Mouse (Mus musculus): ENCODE results near the gene Cftr. TPM values are rescaled to one million over a fixed set of nuclear protein-coding genes. Genes with fewer than 3 reads are reported as not detected.

Gene Cftr
- under 1 TPM; 0.10 to 0.13 TPM for total RNA-seq (2021)

DNA sequence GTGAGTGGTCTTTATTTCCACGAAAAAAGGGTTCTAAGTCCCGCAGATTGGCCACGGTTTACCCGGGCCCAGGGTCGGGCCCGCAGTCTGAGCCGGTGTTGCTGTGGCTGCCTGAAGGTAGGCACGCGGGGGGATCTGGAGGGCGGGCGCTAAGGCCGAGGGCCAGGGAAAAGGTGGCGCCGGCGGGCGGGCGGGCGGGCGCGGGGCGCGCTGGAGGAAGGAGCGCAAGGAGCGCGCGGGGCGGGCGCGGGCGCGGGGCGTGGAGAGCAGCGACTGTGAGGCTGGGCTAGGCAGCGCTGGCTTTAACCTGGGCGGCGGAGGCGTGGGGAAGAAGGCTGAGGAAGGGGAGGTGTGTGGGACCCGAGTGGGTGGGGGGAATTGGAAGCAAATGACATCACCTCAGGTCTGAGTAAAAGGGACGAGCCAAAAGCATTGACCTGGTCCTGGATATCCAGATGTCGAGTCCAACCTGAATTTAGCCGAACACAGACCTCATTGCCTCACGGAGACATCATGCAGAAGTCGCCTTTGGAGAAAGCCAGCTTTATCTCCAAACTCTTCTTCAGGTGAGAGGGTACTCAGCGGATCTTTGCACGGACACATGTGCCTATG lies at the start of gene Cftr:
Gene Cftr (plus strand): TSS at position 377 of the 612 bp plus-strand sequence.
- peak in 1 of 2 experiments; percentile 8 for DNase-seq

GRCm38 (mm10) chr6:18127206-18127983 lies 43.1 kb upstream of the Cftr start:
- no peak for DNase-seq

DNA sequence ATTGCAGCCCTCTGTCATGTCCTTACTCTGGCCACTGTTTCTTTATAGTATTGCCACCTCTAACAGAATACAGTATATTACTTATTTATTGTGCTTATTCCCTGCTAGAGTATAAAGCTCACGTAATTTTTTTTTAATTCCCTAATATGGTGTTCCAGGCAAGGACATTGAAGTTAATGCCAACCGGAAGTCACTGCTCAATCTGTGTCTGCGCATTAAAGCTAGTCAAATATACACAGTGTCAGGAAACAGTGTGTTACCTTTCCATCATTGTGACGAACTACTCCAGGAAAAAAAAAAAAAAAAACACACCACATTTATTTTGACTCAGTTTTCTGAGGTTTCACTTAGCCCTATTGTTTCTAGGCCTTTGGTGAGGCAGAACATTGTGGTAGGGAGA lies 42.4 kb upstream of the Cftr start:
- no peak for DNase-seq

DNA sequence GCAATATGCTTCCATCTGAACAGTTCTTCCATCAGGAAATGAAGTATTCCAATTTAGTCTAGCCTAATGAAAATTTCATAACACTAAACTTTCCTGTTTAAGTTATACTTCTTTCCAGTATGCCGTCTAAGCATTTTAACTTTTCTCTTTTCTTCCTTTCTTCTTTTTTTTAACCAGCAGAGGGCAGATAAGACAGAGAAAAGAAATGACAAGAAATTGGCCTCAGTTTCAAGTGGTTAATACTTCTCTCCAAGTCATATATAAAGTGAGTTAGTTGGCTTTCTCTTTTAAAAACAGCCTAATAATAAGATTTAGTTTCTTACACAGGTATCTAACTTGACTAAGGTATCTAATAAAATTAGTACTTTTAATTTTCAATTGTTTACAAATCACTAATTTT lies 35.2 kb upstream of the Cftr start:
- no peak for DNase-seq

GRCm38 (mm10) chr6:18153031-18153430 lies 17.5 kb upstream of the Cftr start:
- DNase-seq, result no peak

DNA sequence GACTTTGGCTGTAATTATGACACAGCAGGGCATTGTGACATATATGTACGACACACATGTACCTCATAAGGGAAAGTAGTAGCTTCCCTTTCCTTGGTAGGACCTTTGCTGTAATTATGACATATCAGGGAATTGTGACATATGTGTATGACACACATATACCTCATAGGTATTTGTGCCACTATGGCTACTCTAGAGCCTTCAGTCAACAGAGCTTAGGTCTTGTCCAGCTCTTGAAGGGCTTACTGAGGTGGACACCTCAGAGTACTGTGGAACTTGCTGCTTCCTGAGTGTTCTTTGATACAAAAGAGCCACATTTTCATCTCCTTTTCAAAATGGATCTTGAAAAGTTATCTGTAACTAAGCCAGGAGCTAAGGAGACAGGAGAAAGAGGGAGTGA lies 869 bp upstream of the Cftr start:
- no peak for DNase-seq

- DNase-seq, result peak in 1 of 2 experiments; percentile 8
Observed at GRCm38 (mm10) chr6:18171614-18172013, 1.1 kb downstream of the Cftr start.

DNA sequence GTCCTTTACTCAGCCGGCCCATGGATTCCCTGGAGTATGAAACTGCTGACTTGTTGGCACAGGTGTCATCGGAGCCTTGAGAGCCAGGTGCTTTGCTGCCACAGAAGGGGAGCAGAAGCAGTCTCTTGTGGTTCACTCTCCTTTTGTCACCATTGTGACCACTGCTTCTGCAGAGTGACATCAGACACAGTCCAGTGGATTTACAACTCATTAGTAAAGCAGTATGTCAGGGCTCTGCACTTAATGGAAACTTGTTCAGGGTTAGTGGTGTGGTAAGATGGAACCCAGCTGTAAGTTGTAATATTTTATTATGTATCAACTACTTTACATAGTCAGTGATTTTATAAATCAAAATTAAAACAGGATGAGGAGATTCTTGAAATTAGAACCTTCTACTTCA lies 7.0 kb downstream of the Cftr start:
- DNase-seq, result no peak

DNA sequence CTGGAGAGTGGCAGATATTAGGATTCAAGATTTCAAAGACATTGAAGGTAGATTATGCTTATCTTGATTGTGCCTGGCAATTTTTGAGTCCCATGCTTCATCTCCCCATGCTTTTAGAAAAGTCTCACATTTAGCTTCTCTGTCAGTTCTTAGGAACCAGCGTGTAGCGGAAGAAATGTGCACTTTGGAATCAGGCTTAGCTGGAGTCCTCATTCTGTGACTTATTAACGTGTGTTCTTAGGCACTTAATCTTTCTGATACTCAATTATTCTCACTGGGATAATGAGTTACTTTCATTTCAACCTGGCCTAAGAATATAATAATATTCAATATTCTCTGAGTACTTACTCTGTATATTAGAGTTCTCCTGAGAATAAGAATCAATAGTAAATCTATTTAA lies 10.2 kb downstream of the Cftr start:
- DNase-seq, result no peak

- no peak for DNase-seq
Observed at GRCm38 (mm10) chr6:18182903-18183302, 12.4 kb downstream of the Cftr start.

DNA sequence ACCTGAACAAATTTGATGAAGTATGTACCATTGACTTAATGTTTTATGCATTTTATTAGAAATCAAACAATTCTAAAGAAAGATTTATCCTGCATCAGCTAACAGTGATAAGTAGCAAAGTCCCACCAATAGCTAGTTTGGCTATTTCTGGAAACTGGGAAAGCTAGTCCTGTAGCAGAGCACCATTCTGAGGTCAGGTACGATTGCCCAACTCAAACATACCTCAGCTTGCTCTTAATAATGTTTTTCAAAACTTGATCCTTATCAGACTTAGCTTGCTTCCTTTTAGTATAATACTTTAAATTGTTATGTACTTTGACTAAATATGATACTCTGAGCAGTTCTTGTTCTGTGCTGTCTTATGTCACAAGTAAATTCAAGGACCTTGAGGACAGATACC lies 50.2 kb downstream of the Cftr start:
- DNase-seq, result no peak

DNA sequence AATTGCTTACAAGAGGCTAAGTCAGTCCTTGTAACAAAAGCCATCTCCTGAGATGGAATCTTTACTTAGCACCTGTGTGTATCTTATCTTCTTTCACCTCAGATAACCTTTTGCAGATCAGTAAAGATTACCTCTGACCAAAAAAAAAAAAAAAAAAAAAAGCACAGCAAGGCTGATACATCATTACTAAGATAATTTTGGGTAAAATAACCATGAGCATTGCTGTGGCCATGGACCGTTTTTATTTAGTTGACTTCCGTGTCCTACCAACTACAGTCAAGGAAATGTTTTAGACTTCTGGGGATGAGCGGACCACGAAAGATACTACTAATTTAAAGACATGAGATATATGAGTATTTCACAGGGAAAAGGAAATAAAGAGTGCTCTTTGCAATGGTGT lies 52.7 kb downstream of the Cftr start:
- DNase-seq, result no peak

DNA sequence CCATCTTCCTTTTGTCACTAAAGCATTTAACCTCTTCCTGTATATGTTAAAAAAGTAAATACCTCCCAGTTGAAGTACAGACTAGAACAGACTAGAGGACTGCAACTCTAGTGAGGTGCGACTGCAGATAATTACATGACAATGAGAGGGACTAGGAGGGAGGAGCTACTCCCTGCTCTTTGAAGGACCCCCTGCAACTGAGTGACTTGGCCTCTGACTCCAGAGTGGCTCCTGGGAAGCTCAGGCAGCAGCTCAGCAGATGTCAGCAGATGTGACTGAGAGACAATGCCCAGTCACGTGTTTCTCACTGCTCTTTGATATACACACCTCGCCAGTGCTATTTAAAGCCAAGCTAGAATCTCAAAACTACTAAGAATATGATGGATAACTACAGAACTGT lies 54.7 kb downstream of the Cftr start:
- no peak for DNase-seq

DNA sequence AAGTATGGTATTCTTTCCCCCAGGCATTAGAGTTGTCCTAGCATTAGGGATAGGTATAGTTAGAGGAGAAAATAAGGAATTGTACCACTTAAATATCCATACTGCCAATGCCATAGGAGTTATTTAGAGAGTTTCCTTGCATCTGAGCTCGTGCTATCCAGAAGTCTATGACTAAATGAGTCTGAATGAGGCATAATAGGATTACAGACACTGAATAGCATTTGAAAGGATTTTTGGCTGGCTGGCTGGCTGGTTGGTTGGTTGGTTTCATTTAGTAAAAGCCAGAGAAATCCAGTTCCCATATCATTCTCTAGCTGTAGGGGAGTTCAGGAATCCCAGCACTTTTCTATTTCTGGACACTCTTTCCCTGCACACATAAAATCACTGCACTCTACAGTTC lies 76.0 kb downstream of the Cftr start:
- no peak for DNase-seq

DNA sequence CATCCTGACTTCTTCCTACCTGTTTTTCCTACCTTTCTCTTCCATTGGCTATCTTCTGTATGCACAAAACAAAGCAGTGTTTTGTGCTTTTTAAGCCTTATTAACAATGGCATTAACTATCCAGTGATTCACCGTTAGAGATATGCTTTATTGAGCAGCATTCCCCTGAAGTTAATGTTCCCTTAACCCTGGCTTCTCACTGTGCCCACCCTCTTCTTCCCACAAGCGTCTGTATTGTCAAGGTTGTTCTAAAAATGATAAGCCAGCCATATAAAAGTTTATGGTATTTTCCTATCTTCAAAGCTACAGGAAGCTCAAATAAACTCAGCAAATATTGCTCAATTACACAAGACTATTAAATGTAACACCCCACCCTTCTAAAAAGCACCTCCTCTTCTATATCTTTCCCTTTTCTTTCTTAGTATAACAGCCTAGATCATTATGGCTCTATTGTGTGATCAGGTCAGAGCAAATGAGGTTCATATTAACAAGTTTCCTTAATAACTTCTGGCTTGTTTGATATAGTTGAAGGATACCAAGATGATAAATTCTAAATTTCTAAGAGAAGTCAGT lies 77.5 kb downstream of the Cftr start:
- DNase-seq, result no peak

DNA sequence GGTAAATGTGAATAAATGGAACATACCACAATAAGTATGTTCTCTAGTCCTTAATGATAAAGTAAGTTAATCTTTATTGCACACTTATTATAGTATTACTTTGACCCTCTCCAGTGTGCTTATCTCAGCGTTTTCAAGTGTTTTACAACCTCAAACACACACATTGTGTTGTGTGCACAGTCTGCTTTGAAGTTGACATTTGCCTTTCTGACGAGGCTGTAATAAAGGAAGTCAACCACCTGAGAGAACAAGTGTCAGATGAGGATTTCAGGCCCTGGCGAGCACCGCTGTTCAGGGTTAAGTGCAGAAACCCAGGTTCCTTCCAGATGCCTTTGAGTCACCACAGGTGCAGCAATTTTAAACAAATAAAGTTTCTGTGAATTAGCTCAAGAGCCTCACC lies 78.0 kb downstream of the Cftr start:
- DNase-seq, result no peak

GRCm38 (mm10) chr6:18254586-18254985 lies 84.1 kb downstream of the Cftr start:
- no peak for DNase-seq

- no peak for DNase-seq
Observed at GRCm38 (mm10) chr6:18270983-18271382, 100.5 kb downstream of the Cftr start.

GRCm38 (mm10) chr6:18300781-18301180 lies 130.3 kb downstream of the Cftr start:
- DNase-seq, result no peak

DNA sequence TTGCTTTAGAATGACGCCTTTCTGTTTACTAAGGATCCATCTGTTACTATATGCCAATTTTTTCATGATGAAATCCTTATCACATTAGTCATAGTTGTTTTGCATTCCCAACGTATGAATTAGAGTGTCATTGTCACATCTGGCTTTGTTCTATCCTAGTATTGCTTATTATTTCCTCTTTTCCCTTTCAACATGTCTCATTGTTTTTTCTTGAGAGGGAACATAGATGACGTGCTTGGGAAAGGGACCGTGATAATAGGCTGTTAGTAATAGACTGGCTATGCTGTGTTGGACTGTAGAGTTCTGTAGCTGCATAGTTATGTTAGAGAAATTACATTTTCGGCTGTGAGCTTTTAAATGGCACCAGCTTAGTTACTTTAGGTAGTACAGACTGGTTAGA lies 131.6 kb downstream of the Cftr start:
- DNase-seq, result no peak

- no peak for DNase-seq
Observed at GRCm38 (mm10) chr6:18303228-18303627, 132.7 kb downstream of the Cftr start.

- DNase-seq, result no peak
Observed at GRCm38 (mm10) chr6:18305130-18305529, 134.6 kb downstream of the Cftr start.

- DNase-seq, result no peak
Observed at GRCm38 (mm10) chr6:18310983-18311382, 140.5 kb downstream of the Cftr start.

DNA sequence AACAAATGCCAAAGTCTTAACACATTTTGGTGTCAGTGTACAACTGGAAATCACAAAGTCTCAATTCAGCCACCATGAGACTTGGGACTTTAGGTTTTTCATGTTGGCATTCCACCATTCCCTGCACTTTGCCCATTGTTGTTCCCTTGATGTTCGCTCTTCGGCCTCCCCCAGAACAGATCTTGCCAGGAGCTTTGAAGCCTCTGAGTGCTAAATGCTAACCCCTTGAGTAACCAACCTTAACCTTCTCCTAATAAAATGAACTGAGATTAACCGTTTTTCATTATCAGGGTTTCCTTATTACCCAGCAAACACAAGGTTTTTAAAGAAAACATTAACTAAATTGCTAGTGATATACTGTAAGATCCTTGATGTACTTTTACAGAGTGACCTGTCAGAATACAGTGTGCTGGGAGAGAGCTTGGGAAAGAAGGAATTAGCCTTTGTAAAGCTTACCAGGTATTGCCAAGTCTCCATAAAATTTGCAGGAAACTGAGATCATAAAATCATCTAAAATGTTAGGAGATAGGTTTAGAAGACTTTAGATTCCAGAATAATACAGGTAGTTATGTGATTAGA lies 144.0 kb downstream of the Cftr start:
- no peak for DNase-seq
